Mouse (Mus musculus) kidney, postnatal 0 days (tissue): ENCODE results near the gene Krcc1. TPM values are rescaled to one million over a fixed set of nuclear protein-coding genes. Genes with fewer than 3 reads are reported as not detected.

Source experiments
- ATAC-seq: fragments of 200-750 bp; cut with Nextera tagmentation; replicated peaks from 2 replicates; pipeline ENCODE4 v1.8.0; 2017; ENCODE audit warnings: low read depth, moderate number of reproducible peaks, moderate TSS enrichment, moderate library complexity; ENCODE audit not compliant: low FRiP score
- DNase-seq: peaks from one replicate; pipeline ENCODE4 v3.0.0-alpha.2; 2016; ENCODE audit warnings: low spot score
- H3K27ac ChIP-seq: fragments of 300-500 bp; sonication (generic); 2 replicates; pipeline ENCODE4 v1.5.1; 2014; ENCODE audit warnings: mild to moderate bottlenecking
- H3K27me3 ChIP-seq: fragments of 300-500 bp; sonication (generic); 2 replicates; pipeline ENCODE4 v1.6.1; 2014; ENCODE audit warnings: low read length, mixed read lengths; ENCODE audit not compliant: insufficient read depth
- H3K36me3 ChIP-seq: fragments of 300-500 bp; sonication (generic); 2 replicates; pipeline ENCODE4 v1.6.1; 2014; ENCODE audit warnings: low read length, mixed read lengths; ENCODE audit not compliant: insufficient read depth
- H3K4me1 ChIP-seq: fragments of 300-500 bp; sonication (generic); replicated peaks from 2 replicates; pipeline ENCODE4 v1.6.1; 2014; ENCODE audit warnings: antibody characterized with exemption, low read length, mixed read lengths; ENCODE audit not compliant: insufficient read depth
- H3K4me2 ChIP-seq: fragments of 300-500 bp; sonication (generic); 2 replicates; pipeline ENCODE4 v1.6.1; 2014; ENCODE audit warnings: mild to moderate bottlenecking, low read length, moderate library complexity, mixed read lengths
- H3K4me3 ChIP-seq: fragments of 300-500 bp; sonication (generic); replicated peaks from 2 replicates; pipeline ENCODE4 v1.5.1; 2014; ENCODE audit warnings: low read depth, low read length
- H3K9ac ChIP-seq: fragments of 300-500 bp; sonication (generic); 2 replicates; pipeline ENCODE4 v1.6.1; 2014; ENCODE audit warnings: low read depth, low read length
- H3K9me3 ChIP-seq: fragments of 300-500 bp; sonication (generic); replicated peaks from 2 replicates; pipeline ENCODE4 v1.6.1; 2016; ENCODE audit warnings: low read length, inconsistent platforms, mixed read lengths
- CTCF ChIP-seq: IDR thresholded peaks from 2 replicates; pipeline ENCODE4 v1.5.1; 2016; ENCODE audit warnings: antibody characterized with exemption, low read depth, mild to moderate bottlenecking, moderate library complexity
- WGBS: fragments of 180-500 bp; shearing (Covaris S2); extraction: QIAGEN DNeasy Blood & Tissue Kit; methylation state at CpG from one replicate; pipeline ENCODE4 v1.1.7; 2014; 5-methylcytosine and 5-hydroxymethylcytosine counted together
- polyA plus RNA-seq: library from polyadenylated mRNA; unstranded; fragments of >200 nt; fragmentation: Nextera tagmentation; extraction: Ambion mirVana; gene quantifications from 2 replicates; pipeline ENCODE4 v1.2.1, GENCODE M21; 2015

Gene Krcc1
- polyA plus RNA-seq, 1 experiment from 2014 or later = 93.1 TPM

- Histone ChIP-seq H3K27me3 (no peaks in the 10 kb centered on the region), H3K4me3 (no peak overlapping the region), H3K27ac (no peak overlapping the region), H3K36me3 (no peaks in the 10 kb centered on the region), H3K4me2 (no peak overlapping the region), H3K9me3 (no peaks in the 10 kb centered on the region; the same call in 1 of the 2 replicates), H3K4me1 (no peaks in the 10 kb centered on the region), H3K9ac (no peak overlapping the region)
- no peak for TF ChIP-seq CTCF
- DNase-seq = no peak
- ATAC-seq = no peak
- WGBS = 86% methylated on average over 14 of the region's 14 CpGs
Observed at GRCm38 (mm10) chr6:71293509-71293908, 22.0 kb downstream of the Krcc1 start.

- Histone ChIP-seq H3K4me1 (no peaks in the 10 kb centered on the region), H3K27me3 (no peaks in the 10 kb centered on the region), H3K36me3 (no peaks in the 10 kb centered on the region), H3K27ac (no peak overlapping the region), H3K9me3 (no peaks in the 10 kb centered on the region), H3K9ac (no peak overlapping the region), H3K4me3 (no peak overlapping the region), H3K4me2 (no peak overlapping the region)
- peak; percentile 27; the same call in 1 of the 2 replicates for TF ChIP-seq CTCF
- ATAC-seq = no peak
- DNase-seq = no peak
- 74% methylated on average over 6 of the region's 6 CpGs for WGBS
Observed at GRCm38 (mm10) chr6:71295303-71295702, 23.8 kb downstream of the Krcc1 start.

- Histone ChIP-seq H3K4me1 (no peaks in the 10 kb centered on the region), H3K9ac (no peak overlapping the region), H3K4me2 (no peak overlapping the region), H3K27me3 (no peaks in the 10 kb centered on the region), H3K36me3 (no peaks in the 10 kb centered on the region), H3K4me3 (no peak overlapping the region), H3K9me3 (no peaks in the 10 kb centered on the region), H3K27ac (no peak overlapping the region)
- no peak for ATAC-seq
- no peak for TF ChIP-seq CTCF
- WGBS = 66% methylated on average over 2 of the region's 2 CpGs
- DNase-seq = no peak
Observed at GRCm38 (mm10) chr6:71298051-71298450, 26.6 kb downstream of the Krcc1 start.

GRCm38 (mm10) chr6:71298751-71299150, 27.3 kb downstream of the Krcc1 start:
- Histone ChIP-seq H3K9me3 (no peaks in the 10 kb centered on the region), H3K4me3 (no peak overlapping the region), H3K4me1 (no peaks in the 10 kb centered on the region), H3K36me3 (no peaks in the 10 kb centered on the region), H3K9ac (no peak overlapping the region), H3K27ac (no peak overlapping the region), H3K4me2 (no peak overlapping the region), H3K27me3 (no peaks in the 10 kb centered on the region)
- DNase-seq (peak; percentile 19), ATAC-seq (no peak)
- TF ChIP-seq CTCF = peak; percentile 67
- WGBS = 37% methylated on average over 3 of the region's 3 CpGs

GRCm38 (mm10) chr6:71302097-71302731, 30.7 kb downstream of the Krcc1 start:
- Histone ChIP-seq H3K27ac (no peak overlapping the region), H3K9ac (no peak overlapping the region), H3K4me2 (no peak overlapping the region), H3K27me3 (no peaks in the 10 kb centered on the region), H3K36me3 (no peaks in the 10 kb centered on the region), H3K4me1 (no peaks in the 10 kb centered on the region), H3K9me3 (no peaks in the 10 kb centered on the region), H3K4me3 (no peak overlapping the region)
- TF ChIP-seq CTCF = peak; percentile 63
- peak; percentile 31 for DNase-seq
- 57% methylated on average over 6 of the region's 6 CpGs for WGBS
- no peak for ATAC-seq

- Histone ChIP-seq H3K9ac (no peak overlapping the region), H3K4me2 (no peak overlapping the region), H3K27me3 (no peaks in the 10 kb centered on the region), H3K9me3 (no peaks in the 10 kb centered on the region), H3K27ac (no peak overlapping the region), H3K36me3 (no peaks in the 10 kb centered on the region), H3K4me1 (no peaks in the 10 kb centered on the region), H3K4me3 (no peak overlapping the region)
- DNase-seq (no peak), ATAC-seq (no peak)
- 90% methylated on average over 8 of the region's 8 CpGs for WGBS
- TF ChIP-seq CTCF = no peak
Observed at GRCm38 (mm10) chr6:71307486-71307885, 36.0 kb downstream of the Krcc1 start.

GRCm38 (mm10) chr6:71321826-71322283, 50.4 kb downstream of the Krcc1 start, which contains the start of gene Smyd1:
Gene Smyd1 (minus strand): TSS chr6:71322233.
- H3K4me3 ChIP-seq = no peak within 1 kb of the TSS
- WGBS = 69% methylated on average over 3 of the region's 3 CpGs
- no peak for TF ChIP-seq CTCF

More at GRCm38 (mm10) chr6:71321826-71322283, 50.4 kb downstream of the Krcc1 start, which contains the start of gene Smyd1:
- no peak for DNase-seq
- no peaks in the 10 kb centered on the region for H3K27me3 ChIP-seq
- H3K27ac ChIP-seq = no peak within 1 kb of the TSS
- H3K4me1 ChIP-seq = no peaks in the 10 kb centered on the region
- no peaks in the 10 kb centered on the region for H3K36me3 ChIP-seq
- no peak within 1 kb of the TSS for H3K9ac ChIP-seq
- no peak for ATAC-seq
- H3K9me3 ChIP-seq = no peaks in the 10 kb centered on the region
- no peak within 1 kb of the TSS for H3K4me2 ChIP-seq
